Mouse (Mus musculus) cerebellum, adult 9-11 months (tissue): ENCODE measurements at regions not wholly inside any gene's neighbourhood (a gene's known extent, or its start where the extent isn't known, plus 50 kb on each side); places are given as distances from the start of the nearest gene placed in this dataset.
"Not testable (repeated sequence)": the region's sequence is repeated elsewhere in the genome, so short reads cannot be mapped to it uniquely, and the experiment has no call there.

Experiments used
- DNase-seq: peaks from one replicate; pipeline ENCODE4 v3.0.0; 2022

DNA sequence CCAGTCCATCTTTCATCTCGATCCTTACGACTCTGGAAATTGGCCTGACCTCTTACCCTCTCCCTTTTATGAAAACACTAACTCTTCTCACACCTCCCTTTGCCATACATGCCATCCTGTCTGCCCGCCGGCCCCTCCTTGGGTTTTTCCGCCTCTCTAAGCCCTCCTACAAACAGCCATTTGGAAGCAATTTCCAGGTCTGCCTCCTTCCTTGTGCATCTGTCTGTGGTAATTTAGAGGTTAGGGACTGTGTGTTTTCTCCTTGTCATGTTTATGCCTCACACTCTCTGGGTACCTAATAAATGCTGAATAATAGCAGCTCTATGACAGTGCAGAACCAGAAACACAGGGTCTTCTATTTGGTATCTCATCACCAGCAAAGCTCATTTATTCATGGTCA is 99.7 kb upstream of the Adgrl2 start:
- no peak for DNase-seq

DNA sequence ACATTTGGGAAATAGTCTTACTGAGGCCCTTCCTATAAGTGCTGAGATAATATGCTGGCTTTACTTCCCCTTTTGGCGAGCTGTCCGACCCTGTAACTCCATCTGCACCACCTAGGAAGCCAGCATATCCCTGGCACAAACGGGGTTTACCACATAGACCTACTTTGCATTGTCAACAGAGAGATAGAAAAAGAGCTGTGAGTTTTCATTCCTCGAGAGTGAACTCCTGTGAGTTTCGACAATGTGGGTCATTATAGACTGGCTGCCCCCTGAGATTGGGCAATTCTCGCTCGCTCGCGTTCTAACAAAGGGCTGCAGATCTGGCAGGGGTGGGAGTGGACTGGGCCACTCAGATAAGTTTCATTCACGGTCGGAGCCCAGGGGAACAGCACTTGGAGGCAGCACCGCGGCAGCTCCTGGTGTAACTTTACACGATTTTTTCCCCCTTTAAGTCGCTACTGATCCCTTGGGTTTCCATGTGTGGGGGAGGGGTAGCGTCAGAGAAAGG is 98.3 kb upstream of the Adgrl2 start:
- DNase-seq, result no peak

GRCm38 (mm10) chr3:149087488-149087887 is 97.1 kb upstream of the Adgrl2 start:
- no peak for DNase-seq

DNA sequence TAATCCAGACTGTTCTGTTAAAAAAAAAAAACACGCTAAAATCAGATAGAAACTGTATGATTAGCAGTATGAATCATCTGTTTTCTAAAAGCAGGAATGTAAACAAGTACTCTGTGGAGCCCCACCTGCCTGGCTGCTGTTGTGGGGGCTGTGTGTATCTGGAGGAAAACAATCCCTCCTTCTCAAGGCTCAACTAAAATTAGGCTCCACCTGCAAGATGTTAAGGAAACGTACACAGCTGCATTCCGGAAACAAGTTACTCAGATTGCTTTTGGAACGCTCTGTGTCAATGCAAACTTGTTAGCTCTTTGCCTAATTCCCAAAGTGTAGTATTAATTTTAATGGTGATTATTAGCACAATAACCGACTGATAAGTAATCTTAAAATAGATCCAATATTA is 96.3 kb upstream of the Adgrl2 start:
- DNase-seq, result no peak

DNA sequence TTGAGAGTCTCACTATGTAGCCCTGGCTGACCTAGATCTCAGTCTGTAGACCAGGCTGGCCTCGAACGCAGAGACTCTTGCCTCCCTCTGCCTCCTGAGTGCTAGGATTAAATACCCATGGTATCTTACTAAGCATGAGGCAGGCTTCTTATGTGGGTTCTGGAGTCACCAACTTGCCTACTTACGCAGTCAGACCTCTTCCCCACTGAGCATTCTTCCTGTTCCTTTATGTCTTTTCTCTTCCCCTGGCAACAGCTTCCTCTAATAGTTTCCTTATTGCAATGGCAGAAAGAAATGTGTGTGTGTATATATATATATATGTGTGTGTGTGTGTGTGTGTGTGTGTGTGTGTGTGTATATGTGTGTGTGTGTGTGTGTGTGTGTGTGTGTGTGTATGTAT is 95.7 kb upstream of the Adgrl2 start:
- DNase-seq, result no peak

DNA sequence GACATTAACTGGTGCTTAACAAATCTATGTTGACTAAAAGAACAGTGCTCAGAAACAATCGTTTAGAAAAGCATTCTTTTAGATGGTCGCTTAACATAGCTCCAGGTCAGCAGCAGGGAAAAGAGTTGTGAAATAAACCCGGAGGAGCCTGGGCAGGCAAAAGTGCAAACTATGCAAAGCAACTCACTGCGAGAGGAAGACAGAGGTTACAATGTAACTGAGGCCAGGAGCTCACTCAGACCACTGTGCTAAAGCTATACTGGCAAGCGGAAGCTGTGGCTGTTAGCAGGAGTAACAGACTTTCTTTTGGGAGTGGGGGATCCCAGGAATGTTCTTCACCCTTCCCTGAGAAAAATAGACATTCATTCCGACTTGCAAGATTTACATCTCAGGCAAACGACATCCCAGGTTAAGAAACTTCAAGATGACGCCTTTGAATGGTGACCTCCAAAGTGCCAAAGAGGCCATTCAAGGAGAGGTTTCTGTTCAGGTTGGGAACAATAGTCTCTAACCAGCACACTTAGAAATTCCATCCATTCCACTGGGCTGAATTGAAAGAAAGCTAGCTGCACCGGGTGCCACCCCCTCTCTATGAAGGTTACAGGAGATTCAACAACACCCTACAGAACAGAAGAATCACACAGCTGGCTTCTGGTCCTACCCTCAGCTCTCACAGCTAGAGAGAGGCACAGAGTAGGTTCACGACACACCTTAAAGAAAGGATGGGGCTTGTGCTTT is 94.7 kb upstream of the Adgrl2 start:
- DNase-seq, result no peak

GRCm38 (mm10) chr3:149083391-149083790 is 93.0 kb upstream of the Adgrl2 start:
- DNase-seq, result no peak

GRCm38 (mm10) chr3:149078881-149079280 is 88.5 kb upstream of the Adgrl2 start:
- DNase-seq, result no peak

DNA sequence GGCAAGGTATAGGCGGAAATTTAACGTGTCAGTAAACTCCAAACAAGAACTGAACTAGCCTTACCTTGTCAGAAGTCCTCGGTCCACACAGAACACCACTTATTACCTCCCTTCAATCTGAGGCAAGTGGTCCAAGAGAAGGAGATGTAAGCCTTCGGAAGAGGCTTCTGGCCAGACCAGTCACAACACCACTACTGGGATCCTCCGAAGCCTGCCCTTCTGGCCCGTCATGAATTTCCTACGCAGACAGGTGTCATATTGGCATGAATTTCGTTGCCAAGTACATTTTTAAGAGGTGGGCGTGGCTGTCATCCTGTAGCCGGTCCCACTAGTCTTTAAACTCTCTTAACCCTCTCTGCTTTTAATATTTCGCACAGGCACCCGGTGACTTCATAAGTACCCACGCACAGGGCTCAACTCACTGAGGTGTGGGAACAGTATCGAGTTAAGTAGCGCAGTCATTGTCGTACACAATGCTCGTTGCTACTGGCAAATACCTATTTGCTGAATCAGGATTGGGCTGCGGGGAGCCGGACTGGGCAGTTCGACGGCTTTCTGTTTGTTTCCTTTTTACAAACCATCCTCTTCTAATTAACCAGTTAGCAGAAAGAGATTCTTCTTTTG is 86.7 kb upstream of the Adgrl2 start:
- DNase-seq, result no peak

GRCm38 (mm10) chr3:149075488-149075851 is 85.1 kb upstream of the Adgrl2 start:
- no peak for DNase-seq

- DNase-seq, result no peak
Observed at GRCm38 (mm10) chr3:149074658-149075487, 84.5 kb upstream of the Adgrl2 start.

- no peak for DNase-seq
Observed at GRCm38 (mm10) chr3:149070201-149070600, 79.8 kb upstream of the Adgrl2 start.

DNA sequence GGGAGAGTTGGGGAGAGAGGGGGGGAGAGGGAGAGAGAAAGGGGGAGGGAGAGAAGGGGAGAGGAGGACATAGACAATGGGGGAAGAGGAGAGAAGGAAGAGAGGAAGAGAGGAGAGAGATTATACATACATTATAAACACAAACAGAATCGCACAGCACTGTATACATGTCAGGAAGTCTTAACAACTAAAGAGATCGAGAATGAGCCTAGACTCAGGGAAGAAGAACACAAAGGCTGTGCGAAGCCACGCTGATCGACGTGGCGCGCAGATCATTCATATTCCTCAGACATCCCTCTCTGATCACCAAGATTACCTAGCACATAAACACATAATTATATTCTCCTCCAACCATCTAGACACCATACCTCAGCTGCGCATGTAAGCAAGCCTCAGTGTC is 79.1 kb upstream of the Adgrl2 start:
- no peak for DNase-seq

- DNase-seq, result no peak
Observed at GRCm38 (mm10) chr3:149068821-149069220, 78.5 kb upstream of the Adgrl2 start.

- DNase-seq, result no peak
Observed at GRCm38 (mm10) chr3:149067758-149068157, 77.4 kb upstream of the Adgrl2 start.

- no peak for DNase-seq
Observed at GRCm38 (mm10) chr3:149055077-149055476, 64.7 kb upstream of the Adgrl2 start.

- DNase-seq, result not testable (repeated sequence)
Observed at GRCm38 (mm10) chr3:149052295-149052902, 62.0 kb upstream of the Adgrl2 start.

GRCm38 (mm10) chr3:149045343-149045742 is 55.0 kb upstream of the Adgrl2 start:
- no peak for DNase-seq

- no peak for DNase-seq
Observed at GRCm38 (mm10) chr3:149043901-149044300, 53.5 kb upstream of the Adgrl2 start.

GRCm38 (mm10) chr3:149042527-149042926 is 52.2 kb upstream of the Adgrl2 start:
- no peak for DNase-seq

DNA sequence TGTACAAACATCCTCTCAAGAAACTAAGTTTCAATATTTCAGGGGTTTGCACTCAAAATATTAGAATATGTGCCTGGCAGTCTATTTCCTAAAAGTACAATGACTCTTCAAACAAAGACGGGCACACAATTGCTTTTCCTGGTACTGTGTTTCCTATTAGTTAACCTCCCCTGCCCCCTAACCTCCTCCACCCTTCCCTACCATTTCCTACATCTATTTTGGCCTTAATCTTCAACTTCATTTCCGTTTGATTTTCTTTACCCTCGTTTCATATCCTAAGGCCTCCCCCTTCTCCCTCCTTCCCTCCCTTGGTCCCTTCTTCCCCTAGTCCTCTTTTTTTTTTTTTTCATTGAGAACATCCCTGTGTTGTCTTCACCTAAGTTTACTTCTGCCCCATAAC is 50.8 kb upstream of the Adgrl2 start:
- no peak for DNase-seq
